Mouse (Mus musculus) gastrocnemius, postnatal 10 days (tissue): ENCODE data around the gene Borcs5. TPM values are rescaled to one million over a fixed set of nuclear protein-coding genes. Genes with fewer than 3 reads are reported as not detected.
A peak's percentile ranks its signal among the peaks of the same experiment; 100 is the strongest.
"Not testable (repeated sequence)": the region's sequence is repeated elsewhere in the genome, so short reads cannot be mapped to it uniquely, and the experiment has no call there.

ENCODE experiments used
- DNase-seq: peaks from one replicate; pipeline ENCODE4 v3.0.0; 2021; ENCODE audit warnings: mixed read lengths
- total RNA-seq, 2 experiments: library from RNA; stranded (reverse); gene quantifications; 2 replicates each; pipeline ENCODE4 v1.2.3; 2021

Gene Borcs5
- total RNA-seq, 2 experiments from 2014 or later: 10.3 to 12.1 TPM

DNA sequence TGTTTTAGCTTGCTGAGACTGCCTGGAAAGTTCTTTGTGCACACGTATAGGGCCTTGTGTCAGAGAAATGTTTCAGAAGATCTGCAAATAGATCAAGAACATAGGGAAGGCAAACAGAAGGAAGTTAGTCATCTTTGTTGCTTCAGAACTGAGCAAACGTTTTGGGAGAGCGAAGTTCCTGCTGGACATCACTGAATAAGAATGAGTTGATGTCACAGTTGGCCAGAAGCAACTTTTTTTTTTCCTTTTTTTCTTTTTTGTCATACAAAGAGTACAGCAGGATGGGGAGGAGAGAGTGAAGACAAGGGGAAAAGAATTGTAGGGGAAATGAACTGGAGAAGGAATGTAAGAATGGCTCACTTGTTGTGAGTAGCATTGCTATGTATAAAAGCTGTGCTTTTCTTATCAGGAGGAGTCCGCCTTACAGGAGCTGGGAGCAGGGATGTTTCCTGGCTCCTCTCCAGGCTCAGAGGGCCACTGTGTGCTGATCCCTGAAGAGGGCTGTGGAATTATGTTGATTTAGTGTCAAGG lies 31.6 kb downstream of the Borcs5 start:
- peak; percentile 17 for DNase-seq

DNA sequence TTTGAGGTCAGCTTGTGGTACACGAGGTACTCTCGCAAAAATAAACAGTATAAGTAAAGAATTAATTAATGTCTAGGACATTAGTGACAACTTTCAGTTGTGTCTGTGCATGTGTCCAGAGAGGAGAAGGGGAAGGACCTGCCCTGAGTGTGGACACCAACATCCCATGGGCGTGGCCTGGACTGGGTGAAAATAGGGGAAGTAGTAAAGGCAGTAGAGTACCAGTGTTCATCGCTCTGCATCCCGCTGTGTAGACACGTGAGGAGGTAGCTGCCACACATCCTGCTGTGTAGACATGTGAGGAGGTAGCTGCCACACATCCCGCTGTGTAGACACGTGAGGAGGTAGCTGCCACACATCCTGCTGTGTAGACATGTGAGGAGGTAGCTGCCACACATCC lies 34.4 kb downstream of the Borcs5 start:
- DNase-seq: not testable (repeated sequence)

DNA sequence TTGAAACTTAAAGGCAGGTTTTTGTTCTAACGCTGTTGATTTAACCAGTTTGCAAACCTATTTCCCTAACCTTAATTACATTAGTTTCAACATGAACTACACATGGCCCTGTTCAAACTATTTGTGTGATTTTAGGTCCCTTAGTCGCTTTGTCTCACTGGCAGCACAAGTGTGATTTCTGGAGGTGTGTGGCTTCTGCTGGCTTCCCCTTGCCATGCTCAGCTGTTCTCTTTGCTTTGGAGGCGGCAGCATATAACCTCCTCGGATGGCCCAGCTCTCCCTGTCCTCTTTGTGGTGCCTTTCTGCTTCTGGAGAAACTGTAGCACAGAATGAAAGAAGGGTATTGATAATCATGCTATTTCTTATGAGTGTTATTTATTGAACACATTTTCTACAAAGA lies 38.2 kb downstream of the Borcs5 start:
- DNase-seq: no peak

DNA sequence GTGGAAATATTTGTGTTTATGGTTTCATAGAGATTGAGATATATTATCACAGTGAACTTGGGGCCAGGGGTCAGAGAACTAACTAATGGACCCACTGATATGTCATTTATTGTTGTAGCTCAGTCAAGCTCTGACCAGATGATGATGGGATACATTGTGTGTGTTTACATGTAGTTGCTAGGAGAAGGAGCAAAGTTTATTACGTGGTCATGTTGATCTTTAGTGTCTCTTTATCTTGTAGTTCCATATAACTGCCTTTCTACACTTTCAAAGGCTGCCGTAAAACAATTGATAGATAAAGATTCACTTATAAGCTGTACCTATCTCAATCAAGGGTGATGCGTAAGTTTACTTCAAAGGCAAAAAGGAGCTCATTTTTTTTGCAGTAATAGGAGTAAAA lies 38.7 kb downstream of the Borcs5 start:
- no peak for DNase-seq

DNA sequence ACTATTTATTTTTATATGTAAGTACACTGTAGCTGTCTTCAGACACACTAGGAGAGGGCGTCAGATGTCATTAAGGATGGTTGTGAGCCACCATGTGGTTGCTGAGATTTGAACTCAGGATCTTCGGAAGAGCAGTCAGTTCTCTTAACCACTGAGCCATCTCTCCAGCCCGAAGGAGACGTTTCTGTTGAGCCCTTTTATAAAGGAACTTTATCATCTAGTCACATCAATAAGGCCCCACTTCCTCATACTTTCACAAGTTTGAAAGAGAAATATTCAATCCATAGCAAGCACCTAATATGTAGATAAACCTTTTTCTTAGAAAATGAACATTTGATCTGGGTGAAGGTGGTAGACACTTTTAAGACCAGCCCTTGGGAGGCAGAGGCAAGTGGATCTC lies 40.0 kb downstream of the Borcs5 start:
- DNase-seq: not testable (repeated sequence)

DNA sequence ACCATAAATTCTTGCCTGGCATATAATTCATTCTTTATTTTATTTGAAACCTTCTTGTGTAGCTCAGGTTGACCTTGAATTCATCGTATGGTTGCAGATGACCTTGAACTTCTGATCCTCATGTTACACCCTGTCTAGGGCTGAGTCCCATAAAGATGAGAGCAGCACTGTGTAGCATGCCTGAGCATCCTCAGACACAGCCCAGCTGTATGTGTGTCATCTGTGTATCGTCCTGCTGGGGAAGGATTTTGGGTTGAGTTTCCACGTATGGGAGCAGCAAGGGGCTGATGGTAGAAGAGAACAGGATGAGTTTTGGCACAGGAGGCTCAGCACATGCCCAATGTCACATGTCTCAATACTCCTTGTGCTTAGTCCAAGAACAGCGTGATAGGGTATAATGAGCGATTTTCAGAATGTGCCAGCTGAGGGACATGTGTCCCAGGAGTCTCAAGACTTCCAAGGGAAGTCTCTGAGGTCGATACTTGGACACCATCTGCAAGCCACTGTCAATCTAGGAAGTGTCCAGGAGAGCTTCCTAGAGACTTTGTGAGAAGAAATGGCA lies 45.1 kb downstream of the Borcs5 start:
- no peak for DNase-seq

DNA sequence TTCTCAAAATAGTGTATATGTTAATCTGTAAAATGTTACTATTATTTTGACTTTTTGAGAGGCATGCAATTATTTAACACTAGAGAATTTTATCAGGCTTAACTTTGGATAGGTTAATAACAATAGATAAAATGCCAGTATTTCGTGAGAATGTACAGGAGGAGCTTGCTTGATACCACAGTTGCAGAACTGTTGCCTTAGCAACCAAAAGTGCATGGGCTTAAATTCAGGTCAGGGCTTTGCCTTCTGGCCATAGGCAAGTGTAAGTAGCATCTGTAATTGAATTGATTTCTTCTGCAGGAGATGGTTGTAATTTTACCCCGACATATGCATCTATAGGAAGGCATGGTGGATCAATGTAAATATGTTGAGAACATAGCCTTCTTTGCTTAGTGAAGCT lies 45.7 kb downstream of the Borcs5 start:
- no peak for DNase-seq

DNA sequence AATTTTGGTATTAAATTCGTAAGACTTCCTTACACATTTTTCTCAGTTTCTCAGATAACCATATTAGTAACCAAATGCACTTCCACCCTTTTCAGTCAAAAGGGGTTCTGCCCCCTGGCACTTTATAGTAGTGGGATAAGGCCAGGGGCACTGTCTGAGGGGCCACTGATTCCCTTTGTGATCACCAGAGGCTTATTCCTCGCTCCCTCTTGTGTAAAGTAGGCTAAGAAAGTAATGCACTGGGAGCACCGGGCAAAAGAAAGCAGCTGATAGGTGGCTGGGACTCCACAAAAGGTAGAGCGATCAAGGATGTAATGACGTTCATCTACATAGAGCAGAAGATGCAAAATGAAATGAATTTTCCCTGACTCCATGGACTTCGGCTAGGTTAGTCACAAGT lies 46.2 kb downstream of the Borcs5 start:
- DNase-seq: no peak

DNA sequence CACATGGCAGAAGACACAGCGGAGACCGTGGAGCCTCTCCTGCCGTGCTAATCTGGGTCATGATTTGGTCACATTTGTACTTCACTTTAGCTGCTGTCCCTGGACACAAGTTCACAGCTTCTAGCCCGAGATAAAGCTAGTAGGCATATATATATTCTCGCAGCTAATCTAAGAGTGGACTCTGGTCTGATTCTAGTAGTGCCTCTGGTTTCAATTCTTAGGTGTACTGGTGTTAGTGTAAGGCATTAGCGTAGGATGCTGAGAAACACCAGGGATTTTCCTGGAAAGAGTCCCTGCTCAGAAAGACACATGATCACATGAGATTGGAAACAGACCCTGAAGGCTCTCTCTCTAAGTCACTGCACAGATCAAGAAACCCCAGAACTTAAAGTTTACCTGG lies 55.2 kb downstream of the Borcs5 start:
- DNase-seq: no peak

DNA sequence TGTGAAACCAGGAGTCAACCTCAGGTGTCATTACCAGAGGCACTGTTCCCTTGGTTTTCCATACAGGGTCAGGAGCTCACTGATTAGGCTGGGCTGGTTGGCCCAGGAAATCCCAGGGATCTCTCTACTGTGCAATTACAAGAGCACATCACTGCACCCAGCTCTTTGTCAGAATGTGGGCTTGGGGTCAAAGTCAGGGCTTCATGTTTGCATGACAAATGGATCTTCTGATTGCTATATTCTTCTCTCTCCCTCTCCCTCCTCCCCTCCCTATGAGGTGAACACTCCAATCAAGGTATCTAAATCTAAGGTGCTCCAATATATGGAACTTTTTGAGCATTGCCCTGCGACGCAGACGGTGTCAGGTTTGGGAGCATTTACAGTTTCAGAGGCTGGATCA lies 55.7 kb downstream of the Borcs5 start:
- no peak for DNase-seq

DNA sequence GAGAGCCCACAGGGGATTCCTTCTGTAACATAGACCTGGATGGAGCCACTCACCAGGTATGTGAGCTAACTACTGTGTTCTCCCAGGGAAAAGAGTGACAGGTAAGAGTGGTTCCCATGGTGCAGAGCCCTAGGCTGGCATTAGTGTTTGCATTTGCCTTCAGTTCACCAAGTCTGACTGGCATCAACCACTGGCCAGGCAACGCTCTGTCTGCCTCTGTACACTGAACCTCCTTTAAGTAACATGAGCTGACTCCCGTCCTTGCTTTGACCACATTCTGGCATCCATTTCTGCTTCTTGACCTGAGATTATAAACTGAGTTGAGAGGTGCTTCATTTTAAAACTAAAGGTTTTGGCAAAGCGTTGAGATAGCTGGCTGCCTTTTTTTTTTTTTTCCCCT lies 56.3 kb downstream of the Borcs5 start:
- no peak for DNase-seq

DNA sequence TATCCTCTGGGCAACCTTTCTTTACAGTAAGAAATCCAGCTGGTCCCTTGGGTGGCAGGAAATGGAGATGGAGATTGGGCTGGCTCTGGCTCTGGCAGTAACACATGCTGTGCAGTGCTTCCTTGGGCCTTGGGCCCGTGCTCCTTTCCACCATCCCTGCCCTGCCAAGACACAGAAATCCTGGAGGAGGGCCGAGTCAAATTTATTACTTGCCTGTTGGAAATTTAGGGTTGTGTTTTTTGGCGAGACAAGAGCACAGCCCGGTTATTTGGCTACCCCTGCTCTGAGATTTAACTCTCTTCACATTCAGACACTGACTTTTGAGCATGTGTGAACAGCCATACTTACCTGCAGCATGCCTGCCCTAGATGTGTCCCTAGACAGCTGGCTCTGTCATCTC lies 56.8 kb downstream of the Borcs5 start:
- peak; percentile 70 for DNase-seq

DNA sequence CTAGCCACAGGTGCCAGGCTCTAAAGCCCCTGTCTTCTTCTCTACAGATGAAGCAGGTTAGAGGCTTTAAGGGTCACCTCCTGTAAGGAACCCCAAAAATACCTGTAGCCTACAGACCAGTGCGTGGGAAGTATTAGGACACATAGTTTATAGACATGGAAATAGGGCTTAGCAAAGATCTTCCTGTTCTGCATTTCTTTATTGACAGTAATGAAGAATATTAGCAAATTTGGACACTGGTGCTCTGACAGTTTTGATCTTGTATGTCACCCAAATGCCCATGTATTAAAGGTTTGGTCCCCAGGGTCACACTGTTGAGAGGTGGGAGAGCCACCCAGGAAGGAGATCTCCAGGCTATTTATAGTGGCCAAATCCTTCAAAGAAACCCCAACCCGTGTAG lies 57.2 kb downstream of the Borcs5 start:
- DNase-seq: no peak

DNA sequence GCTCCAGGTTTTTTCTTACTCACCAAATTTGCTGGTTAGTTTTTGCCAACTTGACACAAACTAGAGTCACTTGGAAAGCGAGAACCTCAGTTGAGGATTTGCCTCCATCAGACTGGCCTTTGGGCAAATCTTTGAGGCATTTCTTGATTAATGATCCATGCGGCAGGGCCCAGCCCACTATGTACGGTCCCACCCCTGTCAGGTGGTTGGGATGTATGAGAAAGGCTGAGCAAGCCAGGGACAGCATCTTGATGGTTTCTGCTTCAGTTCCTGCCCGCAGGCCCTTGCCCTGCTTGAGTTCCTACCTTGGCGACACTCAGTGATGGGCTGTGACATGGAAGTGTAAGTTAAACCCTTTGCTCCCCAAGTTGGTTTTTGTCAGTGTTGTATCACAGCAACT lies 58.9 kb downstream of the Borcs5 start:
- DNase-seq: no peak

DNA sequence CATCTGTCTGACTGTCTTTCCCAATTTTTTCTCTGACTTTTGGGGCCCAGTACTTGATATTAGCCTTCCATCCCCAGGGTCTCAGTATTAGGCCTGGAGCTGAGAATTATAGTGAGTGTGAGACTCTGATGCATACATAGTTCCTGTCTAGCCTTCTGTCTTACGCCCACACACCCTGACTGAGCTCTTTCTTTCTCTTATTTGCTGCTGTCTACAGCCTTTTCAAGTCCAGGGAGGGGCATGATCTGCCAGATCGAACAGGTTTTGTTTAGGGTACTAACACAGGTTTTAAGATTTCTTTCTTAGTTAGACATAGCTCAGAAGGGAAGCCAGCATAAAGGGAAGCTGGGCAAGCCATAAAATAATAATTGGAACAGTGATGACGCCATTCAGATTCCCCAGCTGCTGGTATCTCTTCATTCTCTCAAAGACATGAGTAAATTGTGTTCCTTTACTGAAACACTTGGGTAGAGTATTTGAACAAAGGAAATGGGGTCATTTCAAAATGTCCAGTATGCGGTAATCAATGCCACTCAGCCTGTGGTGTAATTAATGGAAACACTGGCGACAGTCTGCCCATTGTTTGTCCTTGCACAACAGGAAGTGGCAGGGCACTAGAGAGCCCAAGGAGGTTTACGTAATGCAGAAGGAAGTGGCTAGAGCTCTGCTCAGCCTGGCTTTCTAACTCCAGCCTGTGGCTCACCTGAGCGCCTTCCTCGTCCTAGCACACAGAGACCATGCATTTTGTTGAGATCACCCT lies 61.3 kb downstream of the Borcs5 start:
- DNase-seq: no peak

DNA sequence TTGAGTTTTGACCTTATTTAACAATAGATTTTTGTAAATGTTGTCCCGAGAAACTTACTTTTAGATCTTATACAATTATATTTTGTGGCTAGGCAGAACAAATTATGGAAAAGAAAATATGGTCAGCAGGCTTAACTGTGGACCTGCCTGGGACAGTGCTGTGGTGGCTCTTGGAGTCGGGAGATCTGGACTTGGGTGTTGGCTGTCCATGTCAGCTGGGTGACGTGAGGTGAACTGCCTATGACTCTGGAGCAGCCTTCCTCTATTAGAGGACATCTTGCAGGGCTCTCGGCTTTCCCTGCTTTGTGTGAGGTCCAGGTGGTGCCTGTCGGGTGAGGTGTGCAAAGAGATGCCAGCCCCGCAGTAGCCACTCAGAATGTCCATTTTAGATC lies 61.9 kb downstream of the Borcs5 start:
- no peak for DNase-seq

DNA sequence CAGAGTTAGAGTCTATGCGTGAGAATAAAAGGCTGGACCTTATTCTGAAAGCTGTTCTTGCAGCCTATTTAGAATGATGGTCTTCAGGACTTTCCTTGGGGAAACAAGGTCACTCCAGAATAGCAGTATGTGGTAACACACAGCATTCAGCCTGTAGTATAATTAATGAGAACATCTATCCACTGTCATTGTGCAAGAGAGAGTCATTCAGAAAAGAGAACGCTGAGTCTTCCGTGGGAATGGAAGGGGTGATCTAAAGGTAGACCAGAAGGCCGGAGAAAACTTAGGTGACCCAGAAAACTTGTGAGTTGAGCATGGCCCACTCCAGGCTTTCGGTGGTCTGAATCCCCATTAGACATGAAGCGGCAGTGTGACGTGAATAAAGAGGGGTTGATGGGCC lies 62.9 kb downstream of the Borcs5 start:
- DNase-seq: no peak

DNA sequence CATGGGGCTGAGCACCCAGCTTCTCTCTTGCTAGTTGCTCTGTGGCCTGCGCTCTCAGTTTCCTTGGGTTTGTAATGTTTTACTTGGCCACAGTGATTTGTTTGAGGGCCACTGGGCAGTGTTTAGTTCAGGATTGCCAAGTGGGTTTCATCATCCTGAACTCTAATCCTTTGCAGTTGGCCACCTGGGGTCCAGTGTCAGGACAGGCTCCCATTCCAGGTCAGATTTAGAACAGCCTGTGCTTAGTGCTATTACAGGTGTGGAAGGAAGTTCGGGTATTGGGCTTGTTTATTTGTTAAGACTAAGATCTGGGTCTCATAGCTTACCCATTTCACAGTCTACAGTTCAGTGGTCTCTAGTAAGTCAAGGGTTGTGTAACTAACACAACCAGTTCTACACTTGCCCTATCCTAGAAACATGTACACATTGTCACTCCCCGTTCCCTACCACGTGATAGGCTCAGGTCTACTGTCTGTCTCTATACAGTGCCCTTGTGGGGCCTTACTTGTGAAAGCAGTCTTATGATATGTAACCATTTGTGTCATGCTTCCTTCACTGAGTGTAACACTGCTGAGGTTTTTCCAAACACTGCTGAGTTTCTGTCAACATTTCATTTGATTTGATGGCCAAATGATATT lies 63.9 kb downstream of the Borcs5 start:
- no peak for DNase-seq

DNA sequence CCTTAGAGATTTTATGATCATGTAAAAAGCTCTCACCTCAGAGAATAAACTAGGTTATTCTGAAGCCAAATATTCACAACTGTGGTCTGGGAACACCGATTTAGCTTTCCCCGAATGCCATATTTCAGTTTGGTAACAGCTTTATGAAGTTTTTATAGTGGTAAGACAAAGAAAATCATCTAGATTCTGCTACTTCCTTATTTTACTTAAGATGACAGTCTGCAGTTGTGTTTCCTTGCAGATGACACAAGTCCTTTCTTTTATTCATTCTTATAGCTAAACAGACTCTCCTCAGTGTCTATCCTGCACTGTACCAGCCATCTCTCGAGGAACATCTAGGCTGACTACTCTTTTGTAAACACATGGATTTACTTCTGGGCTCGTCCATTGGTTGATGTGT lies 67.2 kb downstream of the Borcs5 start:
- no peak for DNase-seq

DNA sequence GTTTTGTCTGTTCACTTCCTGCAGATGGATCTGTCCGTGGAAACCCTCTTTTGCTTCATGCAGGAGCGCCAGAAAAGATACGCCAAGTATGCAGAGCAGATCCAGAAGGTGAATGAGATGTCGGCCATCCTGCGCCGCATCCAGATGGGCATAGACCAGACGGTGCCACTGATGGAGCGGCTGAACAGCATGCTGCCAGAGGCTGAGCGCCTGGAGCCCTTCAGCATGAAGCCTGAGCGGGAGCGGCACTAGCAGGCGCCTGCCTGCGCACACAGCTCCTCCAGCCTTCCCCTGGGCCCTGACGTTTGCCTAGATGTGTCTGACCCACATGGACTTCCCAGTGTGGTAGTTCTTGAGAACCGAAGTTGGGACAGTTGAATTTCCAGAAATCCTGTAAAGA lies 70.7 kb downstream of the Borcs5 start:
- no peak for DNase-seq

DNA sequence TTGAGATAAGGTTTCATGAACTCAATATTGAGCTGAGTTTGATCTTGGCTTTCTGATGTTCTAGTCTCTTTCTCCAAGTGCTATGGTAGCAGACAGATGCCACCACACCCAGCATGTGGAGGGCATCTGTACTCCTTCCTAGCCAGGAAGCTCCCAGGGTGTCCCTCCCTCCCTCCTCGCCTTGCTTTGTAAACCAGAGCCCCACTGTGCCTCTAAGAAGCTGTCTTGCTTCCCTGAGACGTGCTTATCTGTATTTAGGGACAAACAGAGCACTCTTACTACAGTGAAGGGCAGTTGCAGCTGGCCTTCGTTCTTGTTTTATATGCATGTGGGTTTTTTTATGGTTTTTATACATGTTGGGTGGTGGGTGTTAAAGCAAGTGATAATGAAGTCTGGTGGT lies 74.0 kb downstream of the Borcs5 start:
- DNase-seq: no peak

DNA sequence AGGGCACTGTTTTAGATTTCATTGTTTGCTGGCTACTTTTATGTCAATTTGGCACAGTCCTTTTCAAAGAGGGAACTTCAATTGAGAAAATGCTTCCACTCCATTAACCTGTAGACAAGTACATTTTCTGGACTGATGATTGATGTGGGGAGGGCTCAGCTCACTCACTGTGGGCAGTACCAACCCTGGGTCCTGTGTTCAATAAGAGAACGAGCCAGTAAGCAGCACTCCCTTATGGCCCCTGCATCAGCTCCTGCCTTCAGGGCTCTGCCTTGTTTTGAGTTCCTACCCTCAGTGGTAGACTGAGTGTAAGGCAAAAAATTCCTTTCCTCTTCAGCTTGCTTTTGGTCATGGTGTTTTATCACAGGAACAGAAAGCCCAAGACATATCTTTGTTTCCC lies 74.6 kb downstream of the Borcs5 start:
- no peak for DNase-seq

DNA sequence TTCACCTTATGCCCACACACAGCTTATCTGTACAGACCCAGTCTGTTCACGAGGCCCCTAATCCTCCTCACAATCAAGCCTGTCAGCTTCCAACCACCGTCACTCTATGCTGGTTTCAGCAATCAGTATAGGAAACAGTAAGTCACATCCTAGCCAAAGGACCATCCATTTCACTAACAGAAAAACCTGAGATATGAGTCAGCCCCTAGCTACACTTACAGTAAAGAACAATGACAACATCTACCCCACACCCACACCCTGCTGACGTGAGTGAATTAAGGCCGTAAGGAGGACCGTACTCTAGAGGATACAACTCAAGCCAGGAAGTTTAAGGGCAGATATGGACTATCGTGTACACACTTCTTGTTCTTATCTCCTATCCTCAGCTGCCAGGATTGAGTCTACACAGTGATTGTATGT lies 76.9 kb downstream of the Borcs5 start:
- no peak for DNase-seq
